Mouse (Mus musculus): ENCODE results near the gene Il16. TPM values are rescaled to one million over a fixed set of nuclear protein-coding genes. Genes with fewer than 3 reads are reported as not detected.

Gene Il16
- polyA plus RNA-seq, 1 experiment, result 1.3 TPM

DNA sequence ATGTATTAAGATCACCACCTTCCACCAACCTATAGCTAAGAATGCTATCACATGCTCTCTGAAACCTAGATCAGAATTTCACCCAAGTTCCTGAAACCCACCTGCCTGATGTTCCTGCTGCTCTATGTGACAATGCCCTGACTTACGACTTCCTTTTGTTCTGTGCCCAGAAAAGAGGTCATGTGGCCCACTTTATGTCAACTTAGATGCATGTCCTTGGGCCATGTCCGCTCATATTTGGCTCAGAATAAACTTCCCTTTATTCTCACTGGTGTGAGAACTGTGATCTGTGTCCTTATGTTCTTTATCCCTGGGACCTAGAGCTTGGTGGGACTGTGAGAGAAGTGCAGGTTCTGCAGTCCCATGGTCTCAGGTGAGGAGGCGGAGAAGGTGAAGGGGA, 68.2 kb downstream of the Il16 start:
- TF ChIP-seq POLR2A (IDR thresholded peaks at IDR 0.05; ENCODE audit: control insufficient read depth, low read depth, low read length) (no peak), CTCF (IDR thresholded peaks at IDR 0.05; ENCODE audit: control insufficient read depth, insufficient read depth, insufficient replicate concordance, low read depth, low read length) (no peak)
- Histone ChIP-seq H3K4me1 (ENCODE audit: control insufficient read depth, insufficient read depth, low read length) (no peaks in the 10 kb centered on the region), H3K27me3 (ENCODE audit: control insufficient read depth, insufficient read depth, low read length) (no peaks in the 10 kb centered on the region), H3K27ac (ENCODE audit: control insufficient read depth, insufficient read depth, low read depth, low read length) (no peak overlapping the region), H3K36me3 (ENCODE audit: control insufficient read depth, insufficient read depth, low read length) (no peaks in the 10 kb centered on the region), H3K4me3 (ENCODE audit: control insufficient read depth, low read depth, low read length) (no peak overlapping the region)

DNA sequence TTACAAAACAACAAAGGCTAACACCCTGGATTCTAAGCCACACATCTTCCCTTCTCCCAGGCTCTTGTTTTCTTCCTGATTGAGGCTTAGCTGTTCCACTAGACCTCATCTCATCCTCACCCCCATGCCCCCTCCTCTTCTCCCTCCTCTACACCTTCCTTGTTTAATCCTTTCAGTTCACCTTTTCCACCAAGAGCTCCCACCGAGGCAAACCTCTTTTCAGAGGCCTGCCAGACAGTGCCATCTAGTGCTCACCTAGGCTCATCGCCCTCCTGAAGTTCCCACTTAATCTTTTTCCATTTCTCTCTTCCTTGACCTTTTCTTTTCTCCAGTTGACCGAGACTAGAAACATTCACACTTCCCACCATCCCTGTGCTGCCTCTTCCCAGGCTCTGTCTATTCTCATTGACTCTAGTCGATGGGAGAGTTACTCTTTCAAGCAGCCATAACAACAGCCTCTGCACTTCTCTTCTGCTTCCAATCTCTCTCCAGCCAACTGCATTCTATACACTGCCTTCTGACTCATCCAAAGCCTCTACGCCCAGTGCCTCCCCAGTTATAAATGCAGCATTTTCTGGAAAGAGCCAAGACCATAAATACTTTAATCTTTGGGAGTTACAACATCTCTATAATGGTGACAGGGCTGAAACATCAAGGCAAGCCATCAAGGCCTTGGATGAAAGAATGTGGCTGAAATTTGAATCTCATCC, 69.8 kb downstream of the Il16 start:
- no peak for TF ChIP-seq POLR2A (IDR thresholded peaks at IDR 0.05; ENCODE audit: control insufficient read depth, low read depth, low read length)
- TF ChIP-seq CTCF (IDR thresholded peaks at IDR 0.05; ENCODE audit: control insufficient read depth, insufficient read depth, insufficient replicate concordance, low read depth, low read length), result peak; percentile 40; the same call in 1 of the 2 replicates
- Histone ChIP-seq H3K27ac (ENCODE audit: control insufficient read depth, insufficient read depth, low read depth, low read length) (no peak overlapping the region), H3K36me3 (ENCODE audit: control insufficient read depth, insufficient read depth, low read length) (no peaks in the 10 kb centered on the region), H3K27me3 (ENCODE audit: control insufficient read depth, insufficient read depth, low read length) (no peaks in the 10 kb centered on the region), H3K4me3 (ENCODE audit: control insufficient read depth, low read depth, low read length) (no peak overlapping the region), H3K4me1 (ENCODE audit: control insufficient read depth, insufficient read depth, low read length) (no peaks in the 10 kb centered on the region)

DNA sequence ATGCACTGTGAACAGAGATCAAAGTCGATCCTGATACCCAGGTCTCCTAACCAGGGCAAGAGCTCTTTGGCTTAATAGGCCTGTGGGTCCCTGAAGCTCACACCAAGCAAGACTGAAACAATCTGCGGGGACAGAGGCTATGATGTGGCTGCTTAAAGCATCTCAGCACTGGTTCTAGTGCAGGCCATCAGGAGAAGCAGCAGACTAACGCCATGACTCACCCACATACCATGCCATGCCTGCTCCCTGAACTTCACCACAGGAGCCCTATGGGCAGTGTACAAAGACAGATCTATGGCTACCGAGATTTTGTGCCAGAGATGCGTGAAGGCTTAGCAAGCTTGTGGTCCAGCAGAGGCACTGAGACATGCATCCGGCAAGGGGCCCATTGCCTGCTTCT, 74.0 kb downstream of the Il16 start:
- TF ChIP-seq CTCF (IDR thresholded peaks at IDR 0.05; ENCODE audit: control insufficient read depth, insufficient read depth, insufficient replicate concordance, low read depth, low read length), result no peak
- Histone ChIP-seq H3K4me3 (ENCODE audit: control insufficient read depth, low read depth, low read length) (no peak overlapping the region), H3K27me3 (ENCODE audit: control insufficient read depth, insufficient read depth, low read length) (no peaks in the 10 kb centered on the region), H3K4me1 (ENCODE audit: control insufficient read depth, insufficient read depth, low read length) (no peaks in the 10 kb centered on the region), H3K36me3 (ENCODE audit: control insufficient read depth, insufficient read depth, low read length) (no peaks in the 10 kb centered on the region), H3K27ac (ENCODE audit: control insufficient read depth, insufficient read depth, low read depth, low read length) (no peak overlapping the region)

DNA sequence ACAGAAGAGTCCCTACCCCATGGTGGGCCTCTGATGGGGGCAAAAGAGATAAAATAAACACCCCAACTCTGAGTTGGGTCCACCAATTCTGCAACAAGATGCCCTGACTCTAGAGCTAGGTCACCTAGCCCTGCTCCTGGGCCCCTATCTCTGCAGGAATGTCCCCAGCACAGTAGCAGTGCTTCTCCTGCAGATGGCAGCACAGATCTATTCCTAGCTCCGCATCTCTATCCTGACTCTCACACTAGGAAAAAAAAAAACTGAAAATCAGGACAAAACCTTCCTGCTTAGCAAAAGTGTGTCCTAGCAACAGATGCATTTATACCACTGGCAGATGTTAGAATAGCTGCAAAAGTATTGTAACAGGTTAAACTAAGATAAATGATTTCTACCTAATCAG, 76.8 kb downstream of the Il16 start:
- no peaks in the 10 kb centered on the region for H3K27me3 ChIP-seq (ENCODE audit: control insufficient read depth, insufficient read depth, low read length)
- no peaks in the 10 kb centered on the region for H3K4me1 ChIP-seq (ENCODE audit: control insufficient read depth, insufficient read depth, low read length)
- H3K4me3 ChIP-seq (ENCODE audit: control insufficient read depth, low read depth, low read length), result no peak overlapping the region
- no peak overlapping the region for H3K27ac ChIP-seq (ENCODE audit: control insufficient read depth, insufficient read depth, low read depth, low read length)
- H3K36me3 ChIP-seq (ENCODE audit: control insufficient read depth, insufficient read depth, low read length), result no peaks in the 10 kb centered on the region
- TF ChIP-seq POLR2A (IDR thresholded peaks at IDR 0.05; ENCODE audit: control insufficient read depth, low read depth, low read length) (no peak), CTCF (IDR thresholded peaks at IDR 0.05; ENCODE audit: control insufficient read depth, insufficient read depth, insufficient replicate concordance, low read depth, low read length) (peak; percentile 43; the same call in 1 of the 2 replicates)

DNA sequence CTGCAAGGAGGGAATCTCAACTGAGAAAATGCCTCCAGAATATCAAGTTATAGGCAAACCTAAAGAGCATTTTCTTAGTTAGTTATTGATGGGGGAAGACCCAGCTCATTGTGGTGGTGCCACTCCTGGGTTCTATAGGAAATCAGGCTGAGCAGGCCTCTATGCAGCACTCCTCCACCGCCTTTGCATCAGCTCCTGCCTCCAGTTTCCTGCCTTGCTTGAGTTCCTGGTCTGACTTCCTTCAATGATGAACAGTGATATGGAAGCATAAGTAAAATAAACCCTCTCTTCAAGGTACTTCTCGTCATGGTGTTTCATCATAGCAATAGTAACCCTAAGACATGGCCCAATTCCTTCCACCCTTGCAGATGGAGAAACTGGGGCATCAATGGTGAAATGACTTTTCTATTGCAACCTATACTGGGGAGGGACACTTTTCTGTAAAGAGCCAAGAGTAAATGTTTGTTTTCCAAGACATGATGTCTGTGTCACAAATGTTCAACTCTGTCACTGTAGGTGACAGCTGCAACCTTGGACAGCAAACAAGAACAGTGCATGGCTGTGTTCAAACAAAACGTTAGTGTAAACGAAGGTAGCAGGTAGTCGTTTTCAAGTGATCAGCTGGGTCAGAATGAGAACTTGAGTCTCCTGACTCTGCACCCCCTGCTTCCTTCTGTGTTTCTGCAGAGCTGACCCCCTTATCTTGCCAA, 77.4 kb downstream of the Il16 start:
- Histone ChIP-seq H3K4me3 (ENCODE audit: control insufficient read depth, low read depth, low read length) (no peak overlapping the region), H3K4me1 (ENCODE audit: control insufficient read depth, insufficient read depth, low read length) (no peaks in the 10 kb centered on the region), H3K36me3 (ENCODE audit: control insufficient read depth, insufficient read depth, low read length) (no peaks in the 10 kb centered on the region), H3K27ac (ENCODE audit: control insufficient read depth, insufficient read depth, low read depth, low read length) (no peak overlapping the region), H3K27me3 (ENCODE audit: control insufficient read depth, insufficient read depth, low read length) (no peaks in the 10 kb centered on the region)
- TF ChIP-seq POLR2A (IDR thresholded peaks at IDR 0.05; ENCODE audit: control insufficient read depth, low read depth, low read length), result no peak
- TF ChIP-seq CTCF (IDR thresholded peaks at IDR 0.05; ENCODE audit: control insufficient read depth, insufficient read depth, insufficient replicate concordance, low read depth, low read length), result no peak

DNA sequence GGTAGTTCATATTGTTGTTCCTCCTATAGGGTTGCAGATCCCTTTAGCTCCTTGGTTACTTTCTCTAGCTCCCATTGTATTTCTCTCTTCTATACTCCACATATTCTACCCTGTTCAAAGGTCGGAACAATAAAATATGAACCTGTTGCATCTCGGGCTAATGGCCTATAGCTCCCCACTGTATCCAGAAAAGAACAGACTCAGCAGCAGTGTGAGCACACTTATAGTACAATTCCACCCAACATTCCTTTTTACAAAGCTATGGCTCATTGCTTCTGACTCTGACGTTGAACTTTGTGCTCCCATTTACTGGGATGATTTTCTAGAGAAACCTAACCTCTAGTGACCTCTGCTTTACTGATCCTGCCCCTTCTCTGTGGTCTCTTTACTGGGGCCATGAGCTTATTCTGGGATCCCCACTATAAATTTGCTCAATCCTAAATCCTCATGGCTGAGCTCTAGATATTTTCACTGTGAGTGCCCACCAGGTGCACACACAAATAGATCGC, 79.4 kb downstream of the Il16 start:
- H3K4me3 ChIP-seq (ENCODE audit: control insufficient read depth, low read depth, low read length), result no peak overlapping the region
- no peaks in the 10 kb centered on the region for H3K36me3 ChIP-seq (ENCODE audit: control insufficient read depth, insufficient read depth, low read length)
- TF ChIP-seq POLR2A (IDR thresholded peaks at IDR 0.05; ENCODE audit: control insufficient read depth, low read depth, low read length), result no peak
- TF ChIP-seq CTCF (IDR thresholded peaks at IDR 0.05; ENCODE audit: control insufficient read depth, insufficient read depth, insufficient replicate concordance, low read depth, low read length), result no peak
- no peak overlapping the region for H3K27ac ChIP-seq (ENCODE audit: control insufficient read depth, insufficient read depth, low read depth, low read length)
- H3K27me3 ChIP-seq (ENCODE audit: control insufficient read depth, insufficient read depth, low read length), result no peaks in the 10 kb centered on the region
- no peaks in the 10 kb centered on the region for H3K4me1 ChIP-seq (ENCODE audit: control insufficient read depth, insufficient read depth, low read length)

DNA sequence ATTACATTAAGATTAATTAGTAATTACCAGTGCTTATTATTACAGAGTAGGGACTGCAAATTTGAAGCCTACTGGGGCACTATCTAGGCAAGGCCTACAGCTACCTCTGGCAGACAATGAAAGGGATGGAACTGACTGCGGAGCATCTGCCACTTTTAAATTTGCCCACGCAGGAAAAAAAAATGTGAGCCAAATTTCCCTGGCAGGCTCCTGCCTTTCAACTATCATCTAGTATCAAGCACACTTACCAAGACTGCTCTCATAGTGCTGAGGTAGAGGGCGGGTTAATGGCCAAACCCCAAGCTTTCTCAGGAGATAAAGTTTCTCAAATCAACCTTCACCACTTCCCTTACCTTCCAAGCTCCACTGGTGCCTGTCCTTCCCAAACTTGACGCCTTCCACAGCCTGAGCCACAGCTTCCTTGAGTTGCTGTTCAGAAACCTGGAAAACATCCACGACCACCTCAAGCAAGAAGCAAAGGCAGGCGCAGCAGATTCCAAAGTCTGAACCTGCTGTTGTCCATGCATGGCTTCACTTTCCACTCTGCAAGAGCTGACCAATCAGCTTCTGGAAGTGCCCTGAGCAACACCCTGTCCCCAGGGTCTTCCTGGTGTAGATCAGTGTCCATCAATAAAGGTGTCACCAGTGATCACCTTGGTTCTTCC, 82.7 kb downstream of the Il16 start:
- no peak overlapping the region for H3K4me3 ChIP-seq (ENCODE audit: control insufficient read depth, low read depth, low read length)
- H3K4me1 ChIP-seq (ENCODE audit: control insufficient read depth, insufficient read depth, low read length), result peaks cover 6% of the 10 kb centered on the region
- no peaks in the 10 kb centered on the region for H3K36me3 ChIP-seq (ENCODE audit: control insufficient read depth, insufficient read depth, low read length)
- no peaks in the 10 kb centered on the region for H3K27me3 ChIP-seq (ENCODE audit: control insufficient read depth, insufficient read depth, low read length)
- H3K27ac ChIP-seq (ENCODE audit: control insufficient read depth, insufficient read depth, low read depth, low read length), result no peak overlapping the region
- TF ChIP-seq CTCF (IDR thresholded peaks at IDR 0.05; ENCODE audit: control insufficient read depth, insufficient read depth, insufficient replicate concordance, low read depth, low read length), result no peak
- TF ChIP-seq POLR2A (IDR thresholded peaks at IDR 0.05; ENCODE audit: control insufficient read depth, low read depth, low read length), result no peak

Data from testis, adult 2 months (tissue).